Mouse (Mus musculus) cerebellum, adult 11-12 months (tissue): ENCODE data around the gene Islr.

Source experiments
- DNase-seq: peaks from one replicate; pipeline ENCODE4 v3.0.0; 2022

The Islr gene

DNA sequence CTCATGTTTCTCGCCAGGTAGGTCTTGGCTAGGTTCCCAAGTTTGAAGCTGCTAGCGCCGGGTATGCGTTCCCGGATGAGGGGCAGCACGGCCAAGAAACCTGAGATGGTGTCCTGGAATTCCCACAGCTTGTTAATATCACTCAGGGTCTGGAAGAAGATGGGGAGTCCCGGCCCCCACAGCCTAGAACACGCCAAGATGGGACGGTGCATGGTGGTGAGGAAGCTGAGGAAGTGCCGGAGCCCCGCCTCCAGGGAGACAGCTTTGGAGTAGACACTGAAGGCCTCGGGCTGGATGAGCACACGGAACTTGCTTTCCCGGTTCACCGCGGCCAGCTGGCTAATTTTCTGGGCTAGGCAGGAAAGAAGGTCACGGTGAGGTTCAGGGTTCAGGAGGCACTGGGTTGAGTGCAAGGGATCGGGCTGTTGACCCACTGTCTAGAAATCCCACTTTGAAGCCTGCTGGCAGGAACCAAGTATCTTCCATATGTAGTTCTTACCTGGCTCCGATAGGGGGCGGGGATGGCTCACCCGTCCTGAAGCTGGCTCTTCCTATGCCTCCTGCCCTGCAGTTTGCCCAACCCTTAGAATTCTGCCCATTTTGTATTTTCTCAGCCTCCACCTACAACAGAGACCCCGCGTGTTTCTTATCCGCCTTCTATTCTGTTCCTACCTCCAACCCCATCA is 16.3 kb upstream of the Islr start:
- no peak for DNase-seq

DNA sequence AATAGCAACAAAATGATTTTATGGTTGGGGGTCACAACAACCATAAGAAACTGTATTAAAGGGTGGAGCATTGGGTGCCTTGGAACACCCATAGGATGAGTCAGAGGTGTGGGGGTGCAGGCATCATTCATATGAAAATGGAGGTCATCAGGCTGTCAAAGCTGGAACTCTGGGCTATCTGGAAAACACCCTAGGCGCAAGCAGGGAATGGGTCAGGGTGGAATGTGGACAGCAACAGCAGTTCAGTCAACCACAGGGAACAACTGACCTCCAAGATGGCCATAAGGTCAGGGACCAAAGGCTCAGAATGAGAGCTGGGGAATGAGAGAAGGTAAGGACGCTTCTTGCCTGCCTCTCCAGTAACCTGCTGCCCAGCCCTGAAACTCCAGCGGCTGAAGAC is 14.4 kb upstream of the Islr start:
- no peak for DNase-seq

DNA sequence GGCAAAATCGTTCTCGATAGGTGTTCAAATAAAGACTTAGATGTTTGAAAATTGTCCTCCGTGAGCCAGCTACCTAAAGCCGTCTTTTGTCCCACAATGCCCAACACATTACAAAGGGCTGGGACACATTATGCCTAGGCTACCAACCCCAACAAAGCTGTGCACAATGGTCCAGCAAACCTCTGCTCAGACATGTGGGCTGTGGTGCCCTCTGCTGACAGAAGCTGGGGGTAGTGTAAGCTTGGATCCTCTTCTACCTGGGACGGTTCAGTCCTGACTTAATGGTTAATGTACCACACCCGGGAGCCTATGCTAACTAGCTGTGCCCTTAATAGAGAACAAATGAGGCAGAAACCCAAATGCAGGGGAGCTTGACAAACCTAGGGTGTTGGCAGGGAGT is 12.3 kb upstream of the Islr start:
- no peak for DNase-seq

DNA sequence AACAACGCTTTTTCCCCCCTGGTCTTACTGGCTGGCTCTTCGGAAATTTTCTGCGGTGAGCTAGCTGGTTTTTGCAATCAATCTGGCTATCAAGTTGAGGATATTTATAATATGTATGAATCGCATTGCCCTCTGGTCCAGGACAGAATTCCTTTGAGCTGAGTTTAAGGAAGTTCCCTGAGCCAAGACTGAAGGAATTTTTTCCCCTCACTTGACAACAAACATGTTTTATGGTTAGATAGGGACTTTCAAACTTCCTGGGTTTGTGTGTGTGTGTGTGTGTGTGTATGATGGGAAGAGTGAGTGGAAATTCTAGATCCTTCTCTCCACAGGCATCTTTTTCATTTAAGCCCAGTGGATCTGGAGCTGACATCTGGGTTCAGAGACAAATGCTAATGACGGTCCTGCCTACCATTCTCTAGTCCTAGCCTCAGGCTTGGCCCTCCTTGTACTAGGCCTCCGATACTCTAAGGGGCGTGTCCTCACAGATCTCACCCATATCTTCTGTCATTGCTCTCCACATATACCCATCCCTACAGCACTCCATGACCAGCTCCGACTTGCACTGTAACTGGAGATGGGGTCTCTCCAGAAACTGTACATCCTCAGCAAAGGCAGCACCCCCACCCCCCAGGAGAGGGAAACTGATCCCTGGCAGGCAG is 10.5 kb upstream of the Islr start:
- no peak for DNase-seq

DNA sequence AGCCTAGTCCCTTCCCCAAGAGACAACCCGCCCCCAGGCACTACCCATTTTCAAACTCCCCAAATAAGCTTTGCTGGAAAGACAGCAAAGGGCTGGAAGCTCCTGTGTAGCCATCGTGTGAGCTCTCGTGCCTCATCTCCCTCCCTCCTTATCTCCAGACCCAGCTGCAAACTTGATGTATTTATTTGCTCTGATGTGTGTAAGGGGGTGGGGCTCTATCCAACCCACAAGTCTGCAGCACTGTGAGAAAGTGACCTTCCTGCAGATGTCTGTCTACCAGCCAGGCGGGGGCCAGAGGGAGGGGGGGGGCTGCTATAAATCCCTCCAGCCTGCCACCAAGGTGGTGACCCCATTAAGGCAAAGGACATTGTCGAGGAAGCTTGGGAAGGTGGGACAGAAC is 9.8 kb upstream of the Islr start:
- no peak for DNase-seq

DNA sequence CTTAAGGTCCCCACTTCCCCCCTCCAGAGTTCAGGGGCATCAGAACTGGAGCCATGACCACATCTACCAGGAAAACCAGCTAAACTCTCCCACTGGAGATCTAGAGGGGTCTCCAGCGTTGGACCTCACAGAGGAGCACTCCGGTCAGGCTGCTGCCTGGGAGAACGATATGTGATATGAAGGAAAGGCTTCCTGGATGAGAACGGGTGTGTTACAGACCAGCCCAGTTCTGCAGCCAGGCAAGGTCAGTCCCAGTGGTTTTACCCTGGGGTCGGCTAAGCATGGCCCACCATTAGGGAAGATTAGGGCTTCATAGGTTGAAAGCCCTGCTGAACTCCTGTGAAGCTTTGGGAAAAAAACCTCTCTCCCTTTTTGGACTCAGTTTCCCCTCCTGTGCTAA is 9.3 kb upstream of the Islr start:
- DNase-seq, result no peak

DNA sequence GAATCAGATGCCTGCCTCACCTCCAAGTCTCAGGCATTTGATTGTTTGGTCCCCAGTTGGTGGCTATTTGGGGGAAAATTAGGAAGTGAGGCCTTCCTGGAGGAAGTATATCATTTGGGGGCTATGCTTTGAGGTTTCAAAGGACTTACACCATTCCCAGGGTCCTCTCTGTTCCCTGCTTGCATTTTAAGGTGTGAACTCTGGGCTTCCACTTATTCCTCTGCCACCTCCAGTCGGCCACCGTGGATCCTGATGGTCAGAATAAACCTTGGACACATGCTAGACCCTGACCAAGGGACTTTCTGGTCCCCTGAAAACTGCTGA is 6.2 kb upstream of the Islr start:
- DNase-seq, result no peak

DNA sequence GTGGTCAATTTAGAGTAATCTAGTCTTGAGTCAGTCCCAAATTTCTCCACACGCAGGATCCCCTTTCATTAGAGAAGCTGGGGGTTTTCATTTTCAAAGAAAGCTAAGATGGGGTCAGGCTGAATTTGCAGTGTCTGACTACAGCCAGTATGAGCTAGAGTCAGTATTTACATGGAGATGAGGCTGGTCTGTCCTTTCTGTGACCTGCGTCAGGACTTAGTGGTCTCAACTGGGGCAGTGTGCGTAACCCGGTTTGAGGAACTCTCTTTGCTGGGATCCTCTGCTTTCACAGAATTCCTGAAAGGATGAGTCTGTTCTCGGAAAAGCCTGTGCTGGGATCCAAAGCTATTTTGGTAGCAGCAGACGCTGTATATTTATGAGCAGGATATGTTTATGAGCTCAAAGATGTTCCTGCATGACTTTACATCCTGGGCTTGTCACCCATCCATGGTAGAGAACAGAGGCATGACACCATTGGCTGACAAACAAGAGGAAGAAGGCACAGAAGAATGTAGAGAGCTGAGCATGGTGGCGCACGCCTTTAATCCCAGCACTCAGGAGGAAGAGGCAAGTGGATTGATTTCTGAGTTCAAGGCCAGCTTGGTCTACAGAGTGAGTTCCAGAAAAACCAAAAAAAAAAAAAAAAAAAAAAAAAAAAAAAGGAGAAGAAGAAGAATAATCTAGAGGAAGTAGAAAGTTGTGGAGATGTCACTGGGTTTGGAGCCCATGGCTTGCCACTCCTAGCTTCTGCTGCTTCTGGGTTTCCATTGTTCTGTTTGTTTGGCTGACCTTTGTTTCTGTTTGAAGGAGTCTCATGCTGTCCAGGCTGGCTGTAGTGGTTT is 5.6 kb upstream of the Islr start:
- no peak for DNase-seq

DNA sequence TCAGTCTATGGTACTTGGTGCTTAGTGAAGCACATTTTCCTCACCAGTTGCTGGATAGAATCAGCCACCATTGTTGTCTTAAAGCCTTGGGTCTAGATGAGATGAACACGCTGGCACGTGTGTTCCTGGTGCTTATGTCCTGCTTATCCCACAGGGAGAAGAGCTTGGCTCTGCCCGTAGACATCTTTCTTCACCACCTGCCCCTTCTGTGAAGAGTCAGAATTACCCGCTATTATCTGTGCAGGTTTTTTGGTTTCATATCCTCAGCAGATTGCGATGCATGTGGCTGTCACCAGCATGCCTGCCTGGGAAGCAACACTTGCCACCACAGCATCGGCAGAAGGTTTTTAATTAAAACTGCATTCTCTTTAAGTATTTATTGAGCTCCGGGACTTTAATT is 1.9 kb upstream of the Islr start:
- no peak for DNase-seq

DNA sequence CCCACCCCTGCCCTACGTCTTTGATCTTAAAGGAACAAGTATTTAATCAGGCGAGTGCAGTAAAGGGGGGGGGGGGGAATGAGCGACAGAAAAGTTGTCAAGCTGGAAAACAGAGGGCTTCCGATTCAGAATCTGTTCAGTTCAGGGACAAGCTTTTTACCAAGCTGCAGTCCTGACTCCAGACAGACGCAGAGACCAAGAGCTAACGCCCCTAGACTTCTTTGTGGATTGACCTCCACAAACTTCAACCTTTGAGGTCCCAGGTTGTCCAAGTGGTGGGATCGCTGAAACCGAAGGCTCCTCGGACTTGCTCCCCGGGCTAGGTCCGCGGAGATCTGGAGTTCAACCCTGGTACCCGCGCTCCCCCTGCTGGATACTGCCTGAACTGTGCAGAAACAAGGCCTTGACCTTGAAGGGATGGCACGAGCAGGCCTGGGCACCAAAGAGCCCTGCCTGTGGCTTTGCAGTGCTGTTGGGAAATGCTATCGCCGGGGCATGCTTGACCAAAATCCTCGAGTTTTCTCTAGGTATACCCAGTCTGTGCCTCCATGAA is 418 bp upstream of the Islr start:
- DNase-seq, result peak; percentile 78

DNA sequence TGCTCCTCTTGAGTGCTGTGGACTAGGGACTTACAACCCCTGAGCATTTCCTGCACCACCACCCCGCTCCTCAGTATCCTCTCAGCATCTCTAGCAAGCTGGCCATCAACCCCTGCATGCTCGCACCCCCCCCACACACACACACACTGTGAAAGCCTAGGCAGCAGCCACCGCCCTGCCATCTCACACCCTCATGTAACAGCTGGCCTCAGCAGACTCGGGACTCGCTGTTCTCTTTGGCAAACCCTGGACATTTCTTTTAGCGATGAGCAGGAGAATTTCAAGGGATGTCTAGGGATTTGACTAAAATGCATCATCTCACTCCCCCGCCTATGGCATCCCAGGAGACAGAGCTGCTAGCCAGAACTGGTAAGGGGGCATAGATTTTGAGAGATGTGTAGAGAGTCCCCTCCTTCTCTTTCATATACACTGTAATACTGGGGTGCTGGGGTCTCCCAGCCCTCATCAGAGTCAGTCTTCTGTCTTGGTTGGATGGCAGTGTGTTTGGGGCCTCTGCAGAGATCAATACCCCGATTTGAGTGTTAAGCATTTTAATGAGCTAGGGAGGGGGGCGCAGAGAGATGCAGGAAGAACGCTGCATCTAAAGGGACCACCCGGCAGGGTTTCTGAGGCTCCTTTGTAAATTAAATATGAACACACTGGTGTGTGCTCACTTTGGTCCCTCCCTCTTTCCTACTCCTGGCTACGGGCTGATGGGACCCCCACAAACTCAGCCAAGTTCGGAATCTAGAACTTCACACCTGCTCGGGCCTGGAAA is 1.2 kb downstream of the Islr start:
- DNase-seq, result no peak

DNA sequence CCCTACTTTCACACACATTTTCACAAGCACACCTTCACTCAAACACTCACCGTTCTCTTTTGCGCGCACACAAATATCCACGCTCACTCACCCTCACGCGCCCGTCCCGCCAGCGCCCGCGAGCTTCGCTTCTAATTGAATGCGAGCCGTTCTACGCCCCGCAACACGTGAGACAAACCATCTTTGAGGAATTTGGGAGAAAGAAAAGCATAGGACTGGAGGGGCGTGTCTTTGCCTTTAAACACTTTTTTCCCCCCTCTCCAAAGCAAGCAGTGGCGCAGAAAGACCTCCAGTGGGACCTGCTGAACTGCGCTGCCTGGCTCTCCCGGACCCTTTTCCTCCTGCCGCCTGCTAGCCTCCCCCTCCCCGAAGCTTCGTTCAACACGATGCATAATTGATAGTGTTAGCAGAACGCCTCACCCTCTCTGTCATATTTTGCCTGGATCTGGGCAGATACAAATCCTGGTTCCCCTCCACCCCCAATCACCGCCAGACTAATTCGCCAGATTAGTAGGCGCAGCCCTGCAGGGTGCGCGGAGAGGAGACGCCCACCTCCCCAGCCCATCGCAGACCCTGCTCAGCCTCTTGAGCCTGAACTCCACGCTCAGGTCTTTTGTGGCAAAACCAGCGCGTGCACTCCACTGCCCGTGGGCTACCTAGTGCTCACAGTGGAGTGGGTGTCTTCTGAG is 2.1 kb downstream of the Islr start:
- DNase-seq, result no peak

DNA sequence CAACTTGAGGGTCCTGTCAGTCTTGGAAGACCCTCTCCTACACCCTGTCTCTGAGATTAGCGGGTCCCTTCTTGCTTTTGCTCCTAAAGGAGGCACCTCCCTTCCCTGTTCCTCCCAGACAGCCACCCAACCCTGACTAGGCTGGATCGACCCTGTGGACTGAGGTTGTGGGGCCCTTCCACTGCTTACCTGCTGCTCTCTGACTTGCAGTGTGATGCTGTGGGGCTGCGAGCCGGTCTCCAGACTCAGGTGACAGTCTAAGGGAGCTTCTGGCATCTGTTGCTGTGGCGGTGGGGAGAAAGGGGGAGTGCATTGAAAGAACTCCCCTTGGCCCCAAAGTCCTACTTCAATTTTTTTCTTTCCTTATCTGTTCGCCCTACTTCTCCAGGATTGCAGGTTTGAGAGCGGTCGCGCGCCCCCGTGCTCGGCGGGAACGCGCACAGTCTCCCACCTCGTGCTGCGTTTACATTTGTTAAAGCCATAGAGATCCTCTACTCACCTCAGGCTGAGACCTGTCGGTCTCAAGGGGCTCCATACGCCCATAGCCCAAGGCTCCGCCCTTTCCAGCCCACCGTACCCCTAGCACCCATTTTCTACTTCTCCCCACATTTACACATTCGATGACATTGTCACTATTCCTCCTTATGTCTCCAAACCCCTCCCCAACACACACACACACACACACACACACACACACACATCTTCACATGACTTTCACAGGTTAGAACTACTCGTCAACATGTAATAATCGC is 2.8 kb downstream of the Islr start:
- no peak for DNase-seq

DNA sequence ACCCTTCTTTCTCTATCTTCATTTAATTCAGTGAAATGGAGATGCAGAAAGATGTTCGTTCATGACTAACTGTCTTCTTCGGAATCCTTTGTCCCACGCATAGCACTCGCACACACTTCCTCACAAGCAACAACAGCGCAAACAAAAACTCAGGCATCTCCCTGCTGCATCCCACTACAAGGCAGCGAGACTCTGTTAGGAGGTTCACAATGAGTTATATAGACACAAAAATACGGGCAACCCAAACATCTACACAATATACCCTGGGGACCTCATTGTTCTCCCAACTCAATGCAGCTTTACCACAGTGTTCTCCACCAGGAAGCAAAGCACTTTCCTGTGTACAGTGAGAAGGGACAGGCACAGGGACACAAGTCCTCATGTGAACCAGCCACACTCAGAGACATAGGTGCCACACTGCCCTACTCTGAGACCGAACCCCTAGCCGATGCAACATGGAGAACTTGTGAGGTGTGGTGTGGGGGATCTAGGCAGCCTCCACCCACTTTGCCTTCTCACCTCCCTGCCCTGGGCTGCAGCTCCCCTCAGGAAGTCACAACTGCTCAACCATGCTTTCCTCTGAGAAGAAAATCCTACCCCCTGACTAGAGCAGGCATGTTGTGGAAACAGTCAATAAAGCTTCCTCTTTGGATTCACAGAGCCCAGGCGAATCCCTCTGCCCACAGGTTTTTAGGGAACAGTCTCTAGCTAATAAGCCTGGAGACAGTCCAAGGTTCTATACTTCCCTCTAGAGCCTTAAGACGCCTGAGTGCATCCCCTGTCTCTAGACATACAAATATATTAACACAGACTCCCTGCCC is 3.6 kb downstream of the Islr start:
- no peak for DNase-seq

DNA sequence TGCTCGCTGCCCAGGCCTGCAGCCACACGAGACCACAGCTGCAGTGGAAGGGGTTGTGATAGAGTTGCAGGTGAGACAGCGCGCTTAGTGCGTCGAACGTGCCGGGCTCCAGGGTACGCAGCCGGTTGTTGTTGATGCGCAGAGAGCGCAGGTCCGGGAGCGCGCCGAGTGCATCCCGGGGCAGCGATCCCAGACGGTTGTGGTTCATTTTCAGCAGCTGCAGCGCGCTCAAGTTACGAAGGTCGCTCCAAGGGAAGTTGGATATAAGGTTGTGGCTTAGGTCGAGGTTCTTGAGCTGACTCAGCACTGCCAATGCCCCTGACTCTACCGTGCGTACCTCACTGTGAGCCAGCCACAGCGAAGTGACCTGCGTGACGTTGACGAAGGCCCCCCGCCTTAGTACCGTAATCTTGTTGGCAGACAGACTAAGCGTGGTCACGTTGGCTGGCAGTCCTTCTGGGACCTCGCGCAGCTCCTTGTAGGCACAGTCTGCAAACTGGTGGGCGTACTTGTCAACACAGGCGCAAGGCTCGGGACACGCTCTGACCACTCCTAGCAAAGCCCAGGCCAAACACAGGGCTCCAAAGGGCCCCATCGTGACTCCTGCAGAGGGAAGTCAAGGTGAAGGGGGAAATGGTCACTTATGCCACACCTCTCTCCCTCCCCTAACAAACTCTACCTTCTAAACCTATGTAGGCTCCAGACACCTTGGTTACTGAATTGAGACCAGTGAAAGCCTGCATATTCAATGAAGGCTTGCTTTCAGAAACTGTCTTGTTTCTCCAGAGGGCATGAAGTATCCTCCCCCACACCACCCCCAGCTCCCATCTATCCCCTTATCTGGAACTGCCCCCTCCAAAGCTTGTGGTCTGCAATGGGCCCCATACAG is 4.5 kb downstream of the Islr start:
- DNase-seq, result no peak

DNA sequence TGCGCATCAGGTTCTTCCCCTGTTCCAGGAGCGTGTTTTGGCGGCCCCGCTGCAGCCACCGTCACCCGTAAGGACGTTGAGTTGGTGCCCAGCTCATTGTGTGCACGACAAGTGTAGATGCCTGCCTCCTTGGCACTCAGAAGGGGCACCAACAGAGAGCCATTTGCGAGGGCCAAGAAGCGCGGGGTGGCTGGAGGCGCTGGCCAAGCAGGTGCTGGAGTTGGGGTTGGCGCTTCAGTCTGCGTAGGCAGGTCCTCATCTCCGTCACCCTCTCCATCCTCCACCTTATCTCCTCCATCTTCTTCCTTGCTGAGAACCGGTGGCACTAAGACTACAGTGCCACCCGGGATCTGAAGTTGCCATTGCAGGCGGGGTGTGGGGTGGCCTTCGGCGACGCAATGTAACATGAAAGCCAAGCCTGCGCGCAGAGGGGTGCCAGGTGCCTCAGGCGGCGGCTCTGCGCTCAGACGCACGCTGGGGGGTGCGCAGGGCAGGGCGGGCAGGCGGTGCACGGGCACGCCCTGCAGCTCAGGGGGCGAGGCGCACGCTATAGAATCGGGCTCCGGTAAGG is 5.2 kb downstream of the Islr start:
- DNase-seq, result peak; percentile 41

DNA sequence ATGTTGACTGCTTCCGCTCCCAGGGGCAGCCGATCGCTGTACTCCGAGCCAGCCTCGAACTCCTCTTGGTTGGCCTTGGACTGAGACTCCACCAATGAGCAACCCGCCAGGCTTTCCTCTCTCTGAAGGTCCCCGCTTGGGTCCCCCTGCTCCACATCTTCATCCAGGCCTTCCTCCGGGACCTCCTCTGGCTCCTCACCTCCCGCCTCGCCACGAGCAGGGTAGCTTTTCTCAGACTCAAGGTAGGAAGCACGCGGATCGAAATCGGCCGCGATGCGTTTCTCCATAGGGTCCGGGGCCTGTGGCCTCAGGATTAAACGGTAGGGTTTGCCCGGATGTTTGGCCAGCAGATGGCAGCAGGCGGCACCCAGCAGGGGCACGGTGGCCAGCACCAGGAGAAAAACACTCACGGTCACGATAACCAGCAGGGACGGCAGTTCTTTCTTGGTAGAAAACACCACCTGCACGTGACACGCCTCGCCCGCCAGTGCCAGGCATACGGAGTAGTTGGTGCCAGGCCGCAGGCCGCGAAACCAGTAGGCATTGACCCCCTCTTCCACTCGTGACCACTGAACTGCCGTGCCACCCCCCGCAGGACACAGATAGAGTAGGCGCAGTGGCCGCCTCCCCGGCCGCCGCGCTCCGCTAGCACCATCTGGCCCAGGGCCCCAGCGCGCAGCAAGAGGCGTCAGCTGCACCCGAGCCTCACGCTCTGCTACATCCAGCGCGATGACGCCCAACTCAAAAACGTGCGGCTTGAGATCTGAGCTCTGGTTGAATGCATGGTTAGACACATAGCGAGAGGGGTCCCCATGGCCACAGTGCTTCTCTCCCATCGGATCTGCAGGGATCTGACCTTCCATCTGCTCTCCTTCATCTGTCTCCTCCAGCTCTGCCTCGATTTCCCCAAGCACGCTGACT is 6.1 kb downstream of the Islr start:
- DNase-seq, result peak; percentile 24
